Mouse (Mus musculus): ENCODE measurements around the gene Olfr623. TPM values are rescaled to one million over a fixed set of nuclear protein-coding genes. Genes with fewer than 3 reads are reported as not detected.

Olfr623 gene
- total RNA-seq (2014; fragmentation: Nextera tagmentation) (not detected in 2 replicates), total RNA-seq (2017) (0.05 TPM in 1 of 2 replicates, not detected in the other), polyA plus RNA-seq (2012) (not detected in 2 replicates)

- ATAC-seq (ENCODE audit: extremely low read depth, insufficient number of reproducible peaks, low FRiP score, poor library complexity, severe bottlenecking) (no peak), DNase-seq (ENCODE audit: low spot score) (no peak)
- no peak for TF ChIP-seq CTCF (IDR thresholded peaks at IDR 0.05; ENCODE audit: low read depth, low read length)
- no peak for TF ChIP-seq TAL1 (conservative IDR thresholded peaks at IDR 0.05; ENCODE audit: low read depth, low read length)
- Histone ChIP-seq H3K9me3 (replicated peaks) (no peaks in the 10 kb centered on the region), H3K4me1 (ENCODE audit: insufficient read depth, low read depth, low read length) (no peaks in the 10 kb centered on the region), H3K27me3 (ENCODE audit: insufficient read depth, low read length) (no peaks in the 10 kb centered on the region), H3K4me3 (ENCODE audit: low read depth, low read length) (no peak within 1 kb of the TSS), H3K36me3 (replicated peaks) (no peaks in the 10 kb centered on the region)
Measured at GRCm38 (mm10) chr7:103663598-103663997, at the start of gene Olfr623. TSS of gene Olfr623 (minus strand) at chr7:103663698.

GRCm38 (mm10) chr7:103712024-103712423, 48.5 kb upstream of the Olfr623 start:
- Histone ChIP-seq H3K4me1 (ENCODE audit: insufficient read depth, low read depth, low read length) (no peaks in the 10 kb centered on the region), H3K9me3 (replicated peaks) (no peaks in the 10 kb centered on the region), H3K4me3 (ENCODE audit: low read depth, low read length) (no peak overlapping the region), H3K36me3 (replicated peaks) (no peaks in the 10 kb centered on the region), H3K27me3 (ENCODE audit: insufficient read depth, low read length) (no peaks in the 10 kb centered on the region)
- TF ChIP-seq POLR2AphosphoS5 (IDR thresholded peaks at IDR 0.05; ENCODE audit: insufficient replicate concordance, low read depth, low read length), result no peak
- no peak for TF ChIP-seq GATA2 (IDR thresholded peaks at IDR 0.05; ENCODE audit: borderline replicate concordance, low read depth, low read length)
- no peak for TF ChIP-seq GATA1 (IDR thresholded peaks at IDR 0.05; ENCODE audit: borderline replicate concordance, low read length)
- no peak for TF ChIP-seq TAL1 (conservative IDR thresholded peaks at IDR 0.05; ENCODE audit: low read depth, low read length)
- TF ChIP-seq CTCF (IDR thresholded peaks at IDR 0.05; ENCODE audit: low read depth, low read length), result no peak
- DNase-seq (ENCODE audit: low spot score) (no peak), ATAC-seq (ENCODE audit: extremely low read depth, insufficient number of reproducible peaks, low FRiP score, poor library complexity, severe bottlenecking) (no peak)

- no peak for ATAC-seq (ENCODE audit: extremely low read depth, insufficient number of reproducible peaks, low FRiP score, poor library complexity, severe bottlenecking)
- Histone ChIP-seq H3K36me3 (replicated peaks) (no peaks in the 10 kb centered on the region), H3K4me3 (ENCODE audit: low read depth, low read length) (no peak overlapping the region), H3K9me3 (replicated peaks) (no peaks in the 10 kb centered on the region), H3K27me3 (ENCODE audit: insufficient read depth, low read length) (no peaks in the 10 kb centered on the region), H3K4me1 (ENCODE audit: insufficient read depth, low read depth, low read length) (no peaks in the 10 kb centered on the region)
- TF ChIP-seq CTCF (IDR thresholded peaks at IDR 0.05; ENCODE audit: low read depth, low read length) (no peak), TAL1 (conservative IDR thresholded peaks at IDR 0.05; ENCODE audit: low read depth, low read length) (no peak), GATA2 (IDR thresholded peaks at IDR 0.05; ENCODE audit: borderline replicate concordance, low read depth, low read length) (no peak), GATA1 (IDR thresholded peaks at IDR 0.05; ENCODE audit: borderline replicate concordance, low read length) (no peak), POLR2AphosphoS5 (IDR thresholded peaks at IDR 0.05; ENCODE audit: insufficient replicate concordance, low read depth, low read length) (no peak)
- no peak for DNase-seq (ENCODE audit: low spot score)
Measured at GRCm38 (mm10) chr7:103699469-103699868, 36.0 kb upstream of the Olfr623 start.

- H3K27me3 ChIP-seq (ENCODE audit: insufficient read depth, low read length), result no peaks in the 10 kb centered on the region
Measured at GRCm38 (mm10) chr7:103682420-103682819, 18.9 kb upstream of the Olfr623 start, which contains the start of gene Olfr625-ps1. TSS of gene Olfr625-ps1 (plus strand) at chr7:103682720.

GRCm38 (mm10) chr7:103671091-103671490, 7.6 kb upstream of the Olfr623 start, which contains the start of gene Olfr624:
TSS of gene Olfr624 (minus strand) at chr7:103671191.
- no peak within 1 kb of the TSS for H3K4me3 ChIP-seq (ENCODE audit: low read depth, low read length)
- H3K9me3 ChIP-seq (replicated peaks), result no peaks in the 10 kb centered on the region
- no peaks in the 10 kb centered on the region for H3K4me1 ChIP-seq (ENCODE audit: insufficient read depth, low read depth, low read length)
- no peaks in the 10 kb centered on the region for H3K36me3 ChIP-seq (replicated peaks)
- ATAC-seq (ENCODE audit: extremely low read depth, insufficient number of reproducible peaks, low FRiP score, poor library complexity, severe bottlenecking) (no peak), DNase-seq (ENCODE audit: low spot score) (no peak)
- no peak for TF ChIP-seq POLR2AphosphoS5 (IDR thresholded peaks at IDR 0.05; ENCODE audit: insufficient replicate concordance, low read depth, low read length)
- no peak for TF ChIP-seq TAL1 (conservative IDR thresholded peaks at IDR 0.05; ENCODE audit: low read depth, low read length)
- TF ChIP-seq GATA1 (IDR thresholded peaks at IDR 0.05; ENCODE audit: borderline replicate concordance, low read length), result no peak
- no peak for TF ChIP-seq CTCF (IDR thresholded peaks at IDR 0.05; ENCODE audit: low read depth, low read length)
- no peak for TF ChIP-seq GATA2 (IDR thresholded peaks at IDR 0.05; ENCODE audit: borderline replicate concordance, low read depth, low read length)
- H3K27me3 ChIP-seq (ENCODE audit: insufficient read depth, low read length), result no peaks in the 10 kb centered on the region

More at GRCm38 (mm10) chr7:103682420-103682819, 18.9 kb upstream of the Olfr623 start, which contains the start of gene Olfr625-ps1:
- Histone ChIP-seq H3K9me3 (replicated peaks) (no peaks in the 10 kb centered on the region), H3K4me1 (ENCODE audit: insufficient read depth, low read depth, low read length) (no peaks in the 10 kb centered on the region), H3K4me3 (ENCODE audit: low read depth, low read length) (no peak within 1 kb of the TSS), H3K36me3 (replicated peaks) (no peaks in the 10 kb centered on the region)
- ATAC-seq (ENCODE audit: extremely low read depth, insufficient number of reproducible peaks, low FRiP score, poor library complexity, severe bottlenecking) (no peak), DNase-seq (ENCODE audit: low spot score) (no peak)
- TF ChIP-seq GATA2 (IDR thresholded peaks at IDR 0.05; ENCODE audit: borderline replicate concordance, low read depth, low read length), result no peak

GRCm38 (mm10) chr7:103644070-103644469, 19.4 kb downstream of the Olfr623 start:
- Histone ChIP-seq H3K36me3 (replicated peaks) (no peaks in the 10 kb centered on the region), H3K27me3 (ENCODE audit: insufficient read depth, low read length) (peaks cover 4% of the 10 kb centered on the region; the same call in 1 of the 2 replicates), H3K9me3 (replicated peaks) (no peaks in the 10 kb centered on the region), H3K4me1 (ENCODE audit: insufficient read depth, low read depth, low read length) (no peaks in the 10 kb centered on the region), H3K4me3 (ENCODE audit: low read depth, low read length) (no peak overlapping the region)
- ATAC-seq (ENCODE audit: extremely low read depth, insufficient number of reproducible peaks, low FRiP score, poor library complexity, severe bottlenecking), result no peak
- TF ChIP-seq GATA1 (IDR thresholded peaks at IDR 0.05; ENCODE audit: borderline replicate concordance, low read length), result no peak
- TF ChIP-seq POLR2AphosphoS5 (IDR thresholded peaks at IDR 0.05; ENCODE audit: insufficient replicate concordance, low read depth, low read length), result no peak
- no peak for TF ChIP-seq GATA2 (IDR thresholded peaks at IDR 0.05; ENCODE audit: borderline replicate concordance, low read depth, low read length)
- no peak for TF ChIP-seq CTCF (IDR thresholded peaks at IDR 0.05; ENCODE audit: low read depth, low read length)
- TF ChIP-seq TAL1 (conservative IDR thresholded peaks at IDR 0.05; ENCODE audit: low read depth, low read length), result no peak
- no peak for DNase-seq (ENCODE audit: low spot score)

GRCm38 (mm10) chr7:103642602-103643001, 20.9 kb downstream of the Olfr623 start, which contains the start of gene Olfr622:
TSS of gene Olfr622 (minus strand) at chr7:103642702.
- TF ChIP-seq CTCF (IDR thresholded peaks at IDR 0.05; ENCODE audit: low read depth, low read length), result no peak
- TF ChIP-seq GATA1 (IDR thresholded peaks at IDR 0.05; ENCODE audit: borderline replicate concordance, low read length), result no peak
- TF ChIP-seq GATA2 (IDR thresholded peaks at IDR 0.05; ENCODE audit: borderline replicate concordance, low read depth, low read length), result no peak
- TF ChIP-seq POLR2AphosphoS5 (IDR thresholded peaks at IDR 0.05; ENCODE audit: insufficient replicate concordance, low read depth, low read length), result no peak
- TF ChIP-seq TAL1 (conservative IDR thresholded peaks at IDR 0.05; ENCODE audit: low read depth, low read length), result no peak
- DNase-seq (ENCODE audit: low spot score) (no peak), ATAC-seq (ENCODE audit: extremely low read depth, insufficient number of reproducible peaks, low FRiP score, poor library complexity, severe bottlenecking) (no peak)
- H3K9me3 ChIP-seq (replicated peaks), result no peaks in the 10 kb centered on the region
- no peak within 1 kb of the TSS for H3K4me3 ChIP-seq (ENCODE audit: low read depth, low read length)
- no peaks in the 10 kb centered on the region for H3K4me1 ChIP-seq (ENCODE audit: insufficient read depth, low read depth, low read length)
- peaks cover 4% of the 10 kb centered on the region; the same call in 1 of the 2 replicates for H3K27me3 ChIP-seq (ENCODE audit: insufficient read depth, low read length)
- H3K36me3 ChIP-seq (replicated peaks), result no peaks in the 10 kb centered on the region

Data from G1E (cell line).